Mouse (Mus musculus) v-Abl transformed pro-B cells (cell line): ENCODE results near the gene F10.
"Not testable (repeated sequence)": the region's sequence is repeated elsewhere in the genome, so short reads cannot be mapped to it uniquely, and the experiment has no call there.

Experiments
- in situ Hi-C, 2 experiments: fragments of 400-800 bp; cut with MboI; formaldehyde crosslinking; loops; one replicate each; pipeline ENCODE4 v1.15.1; 2025; ENCODE audit not compliant: unreplicated experiment in 2 of 2

Gene F10

DNA sequence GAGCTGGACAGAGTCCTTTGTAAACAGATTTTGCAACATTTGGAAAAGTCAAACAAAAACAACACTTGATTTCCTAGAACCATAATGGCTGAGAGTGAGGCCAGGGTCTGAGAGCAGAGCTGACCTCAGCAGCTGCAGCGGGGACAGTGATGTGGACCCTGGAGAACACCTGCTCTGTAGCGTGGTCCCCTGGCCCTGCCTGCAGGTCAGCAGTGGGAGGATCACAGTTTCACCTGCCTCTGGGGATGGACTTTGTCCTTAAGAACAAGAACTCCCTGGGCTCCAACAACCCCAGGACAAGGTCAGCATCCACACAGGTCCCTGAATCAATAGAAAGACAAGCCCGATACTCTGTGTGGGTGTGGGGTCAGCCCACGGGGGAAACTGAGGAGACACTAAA lies 20.2 kb downstream of the F10 start:
- in situ Hi-C loops, result no loop called here

DNA sequence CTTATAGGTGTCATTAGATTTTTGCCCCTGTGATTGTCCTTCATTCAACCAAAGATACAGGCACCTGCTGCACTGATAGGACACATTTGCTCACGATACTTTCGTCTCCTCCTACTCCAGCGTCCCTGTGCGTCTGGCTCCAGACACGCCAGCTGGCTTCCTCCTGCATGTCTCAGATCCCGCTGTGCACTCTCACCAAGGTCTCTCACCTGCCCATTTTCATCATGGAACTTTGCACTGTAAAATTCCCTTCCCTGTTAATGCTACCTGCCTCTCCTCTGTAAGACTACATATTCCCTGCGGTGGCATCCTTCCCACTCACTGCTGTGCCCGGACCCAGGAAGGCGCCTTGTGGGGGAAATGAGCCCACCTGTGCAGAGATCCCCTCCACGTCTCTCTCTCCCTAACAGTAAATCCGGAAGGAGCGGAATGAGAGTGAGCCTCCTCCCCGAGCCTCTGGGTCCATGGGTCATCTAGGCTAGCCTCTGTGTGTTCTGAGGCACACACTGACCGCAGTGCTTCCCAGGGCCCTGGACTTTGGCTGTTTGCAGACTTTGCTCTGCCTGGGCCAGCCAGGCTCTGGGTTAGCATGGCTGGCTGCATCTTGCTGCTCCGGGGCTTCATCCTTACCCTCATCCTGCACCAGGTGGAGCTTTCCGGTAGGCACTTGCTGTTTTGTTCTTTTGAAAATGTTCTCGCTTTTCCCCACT lies 23.5 kb downstream of the F10 start, which contains the start of gene Proz:
Proz (plus strand) TSS at position 474 of the 710 bp plus-strand sequence.
- in situ Hi-C loops, result no loop called here

DNA sequence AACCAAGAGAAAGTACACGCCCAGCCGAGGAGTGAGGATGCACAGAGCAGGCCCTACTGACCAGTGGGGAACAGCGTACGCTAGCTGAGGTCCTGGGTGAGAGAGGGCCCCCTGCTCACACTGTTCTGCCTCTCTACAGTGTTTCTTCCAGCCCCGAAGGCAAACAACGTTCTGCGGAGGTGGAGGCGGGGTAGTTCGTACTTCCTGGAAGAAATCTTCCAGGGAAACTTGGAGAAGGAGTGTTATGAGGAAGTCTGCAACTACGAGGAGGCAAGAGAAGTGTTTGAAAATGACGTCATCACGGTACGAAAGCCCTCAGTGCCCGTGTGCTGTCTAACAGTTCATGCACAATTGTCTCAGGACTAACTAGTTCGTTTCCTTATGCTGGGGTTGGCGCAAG lies 26.0 kb downstream of the F10 start:
- in situ Hi-C loops, result no loop called here

DNA sequence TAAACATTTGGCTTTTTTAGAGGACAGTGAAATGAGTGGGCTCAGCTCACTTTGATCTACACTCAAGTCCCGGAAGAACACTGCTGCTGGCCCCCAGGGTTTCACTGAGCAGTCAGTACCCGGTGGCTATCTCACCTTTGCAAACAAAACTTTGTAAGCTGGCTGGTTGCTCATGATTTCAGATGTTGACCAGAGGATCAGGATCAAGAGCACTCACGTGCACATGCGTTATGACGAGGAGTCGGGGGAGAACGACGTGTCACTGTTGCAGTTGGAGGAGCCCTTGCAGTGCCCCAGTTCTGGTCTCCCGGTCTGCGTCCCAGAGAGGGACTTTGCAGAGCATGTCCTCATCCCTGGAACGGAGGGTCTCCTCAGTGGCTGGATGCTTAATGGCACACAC lies 36.1 kb downstream of the F10 start:
- in situ Hi-C loops, result no loop called here

DNA sequence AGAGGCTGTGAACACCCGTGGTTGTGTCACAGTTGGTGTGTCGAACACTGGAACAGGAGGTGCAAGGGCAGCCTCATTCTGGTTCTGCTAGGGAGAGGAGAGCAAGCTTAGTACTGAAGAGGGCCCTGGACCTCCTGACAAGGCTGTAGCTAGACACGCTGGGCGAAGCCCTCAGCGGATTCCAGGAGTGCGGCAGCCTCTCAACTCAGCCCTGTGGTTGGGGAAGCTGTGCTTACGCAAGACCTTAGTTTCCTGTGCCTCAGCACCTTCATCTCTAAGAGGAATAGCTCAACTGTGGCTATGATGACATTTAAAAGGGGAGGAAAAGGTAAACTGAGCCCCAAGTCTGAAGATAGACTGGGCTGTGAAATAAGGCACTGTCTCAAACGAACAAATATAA lies 37.9 kb downstream of the F10 start:
- in situ Hi-C loops, result no loop called here

DNA sequence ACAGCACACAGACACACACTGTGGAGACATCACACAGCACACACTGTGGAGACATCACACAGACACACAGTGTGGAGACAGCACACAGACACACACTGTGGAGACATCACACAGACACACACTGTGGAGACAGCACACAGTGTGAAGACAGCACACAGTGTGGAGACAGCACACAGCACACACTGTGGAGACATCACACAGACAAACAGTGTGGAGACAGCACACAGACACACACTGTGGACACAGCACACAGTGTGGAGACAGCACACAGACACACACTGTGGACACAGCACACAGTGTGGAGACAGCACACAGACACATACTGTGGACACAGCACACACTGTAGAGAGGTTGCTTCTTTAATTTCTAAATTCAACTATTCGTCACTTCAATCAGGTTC lies 38.5 kb downstream of the F10 start:
- in situ Hi-C loops, result not testable (repeated sequence)

DNA sequence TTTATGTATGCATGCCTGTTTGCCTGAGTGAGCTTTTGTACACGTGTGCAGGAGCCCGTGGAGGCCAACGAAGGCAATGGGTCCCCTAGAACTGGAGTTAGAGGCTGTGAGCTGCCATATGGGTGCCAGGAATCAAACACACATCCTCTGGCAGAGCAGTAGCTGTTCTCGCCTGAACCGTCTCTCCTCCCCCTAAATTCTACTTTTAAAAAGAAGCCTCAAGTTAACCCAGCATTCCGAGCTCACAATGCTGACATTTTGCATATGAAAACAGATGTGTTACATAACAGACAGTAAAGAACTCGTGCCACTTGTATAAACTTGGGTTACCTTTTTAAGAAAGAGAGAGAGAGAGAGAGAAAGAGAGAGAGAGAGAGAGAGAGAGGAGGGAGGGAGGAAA lies 40.4 kb downstream of the F10 start:
- in situ Hi-C loops, result no loop called here

DNA sequence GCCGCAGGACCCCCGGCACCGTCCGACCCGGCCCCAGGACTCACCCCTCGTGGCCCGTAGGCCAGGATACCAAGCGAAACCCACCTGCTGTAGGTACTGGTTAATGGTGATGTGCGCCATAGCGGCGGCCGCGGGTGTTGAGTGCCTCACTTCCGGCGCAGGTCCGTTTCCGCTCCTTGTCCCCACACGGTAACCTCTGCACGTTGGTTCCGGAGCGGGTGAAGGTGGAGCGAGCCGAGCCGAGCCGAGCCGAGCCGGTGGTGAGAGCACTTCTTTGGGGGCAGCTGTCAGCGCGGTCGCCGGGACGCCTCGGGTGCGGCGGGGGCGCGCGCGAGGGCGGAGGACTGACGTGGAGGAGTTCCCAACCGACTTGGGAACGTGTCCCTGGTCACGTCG lies 67.6 kb downstream of the F10 start:
- in situ Hi-C loops, result loop anchor here (25.0 kb wide), 3 partner anchors 483 to 683 kb away; partner anchors contain the start of genes Cdc16 (in 1 of the 2) and Upf3a (in 1 of the 2)

DNA sequence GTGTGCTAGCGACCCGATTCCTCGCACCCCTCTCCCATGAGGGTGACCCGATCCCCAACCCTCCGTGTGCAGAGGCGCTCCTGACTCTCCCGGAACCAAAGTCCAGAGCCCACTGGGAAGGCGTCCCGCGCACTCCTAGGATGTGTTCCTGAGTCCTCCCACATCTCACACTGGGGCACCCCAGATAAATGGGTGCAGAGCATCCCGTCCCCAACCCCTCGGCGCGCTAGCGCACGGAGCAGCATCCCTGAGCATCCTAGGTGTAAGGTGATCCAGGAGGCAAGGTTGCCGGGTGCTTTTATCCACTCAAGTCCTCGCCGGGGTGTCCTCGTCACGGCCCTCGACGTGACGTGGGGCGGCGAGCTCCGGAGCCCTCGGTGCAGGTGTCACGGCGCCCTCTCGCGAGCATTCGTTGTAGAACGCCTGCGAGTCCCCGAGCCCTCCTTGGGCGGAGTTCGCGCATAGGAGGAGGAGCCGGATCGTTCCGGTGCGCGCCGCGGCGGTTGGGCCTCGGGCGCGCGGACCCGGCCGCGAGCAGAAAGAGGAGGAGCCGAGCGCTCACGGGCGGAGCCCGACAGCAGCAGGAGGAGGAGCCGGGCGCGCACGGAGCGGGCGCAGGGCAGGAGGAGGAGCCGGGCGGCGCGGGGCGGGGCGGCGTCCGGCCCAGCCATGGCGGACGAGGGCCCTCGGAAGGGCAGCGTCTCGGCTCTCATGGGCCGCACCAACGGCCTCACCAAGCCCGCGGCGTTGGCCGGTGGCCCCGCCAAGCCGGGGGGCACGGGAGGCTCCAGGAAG lies 68.2 kb downstream of the F10 start, which contains the start of the genes Pcid2 and Cul4a:
Pcid2 (minus strand) TSS at position 373 of the 795 bp plus-strand sequence.
Cul4a (plus strand) TSS at position 535 of the 795 bp plus-strand sequence.
- in situ Hi-C loops, result loop anchor here (25.0 kb wide), 3 partner anchors 482 to 682 kb away; partner anchors contain the start of genes Cdc16 (in 1 of the 2) and Upf3a (in 1 of the 2)

DNA sequence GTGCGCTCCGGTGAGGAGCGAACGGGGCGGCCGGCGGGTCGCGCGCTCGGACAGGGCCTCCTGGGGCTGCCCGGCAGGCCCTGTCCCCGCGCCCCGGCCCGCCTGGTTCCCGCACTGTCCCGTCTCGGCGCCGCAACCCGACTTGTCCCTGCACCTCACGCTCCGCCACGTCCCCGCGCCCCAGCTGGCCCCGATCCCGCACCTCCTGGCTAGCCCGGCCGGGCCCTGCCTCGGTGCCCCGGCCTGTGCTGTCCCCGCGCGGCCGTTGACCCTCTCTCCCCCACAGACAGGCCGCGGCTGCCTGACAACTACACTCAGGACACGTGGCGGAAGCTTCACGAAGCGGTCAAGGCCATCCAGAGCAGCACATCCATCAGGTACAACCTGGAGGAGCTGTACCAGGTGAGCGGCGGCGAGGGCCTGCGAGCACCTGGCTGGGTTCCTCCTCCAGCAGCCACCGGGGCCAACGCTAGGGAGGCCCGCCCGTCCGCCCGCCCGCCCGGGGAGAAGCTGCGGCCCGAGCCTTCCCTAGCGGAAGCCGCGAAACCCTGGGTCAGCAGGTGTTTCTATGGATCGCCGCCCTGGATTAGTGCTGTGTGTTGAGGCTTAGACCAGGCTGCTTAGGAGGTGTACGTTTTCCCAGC lies 68.9 kb downstream of the F10 start:
- in situ Hi-C loops, result loop anchor here (25.0 kb wide), 3 partner anchors 481 to 681 kb away; partner anchors contain the start of genes Cdc16 (in 1 of the 2) and Upf3a (in 1 of the 2)
